ENCODE assay signal across 5 mouse cellular contexts in genomic region chr3:59563486-59564006, GRCm38 (mm10).
DNase-seq lines count a peak whose midpoint lies in the region; ATAC-seq lines count a peak whose summit lies in the region.
"Not testable (repeated sequence)": the region's sequence is repeated elsewhere in the genome, so short reads cannot be mapped to it uniquely, and the experiment has no call there.

No protein-coding gene starts in this region.

- H3K9me3 ChIP-seq in intestine, embryonic 16.5 days (ENCODE audit: control insufficient read depth, low read length); midbrain, embryonic 11.5 days (ENCODE audit: control insufficient read depth, low read length): not testable (repeated sequence)

- not testable (repeated sequence) for H3K4me2 ChIP-seq in intestine, embryonic 16.5 days (ENCODE audit: low read depth, low read length); midbrain, embryonic 11.5 days

- ATAC-seq in intestine, embryonic 16.5 days = peak; percentile 92
- not testable (repeated sequence) for ATAC-seq in midbrain, embryonic 11.5 days (ENCODE audit: low FRiP score)

- not testable (repeated sequence) for H3K27ac ChIP-seq in intestine, embryonic 16.5 days (ENCODE audit: low read length); midbrain, embryonic 11.5 days (ENCODE audit: low read depth, low read length)

- not testable (repeated sequence) for H3K36me3 ChIP-seq in intestine, embryonic 16.5 days (ENCODE audit: control insufficient read depth, insufficient read depth, low read length); midbrain, embryonic 11.5 days (ENCODE audit: control insufficient read depth, insufficient read depth, low read length)

- H3K4me1 ChIP-seq in intestine, embryonic 16.5 days (ENCODE audit: control insufficient read depth, insufficient read depth, low read length); midbrain, embryonic 11.5 days (ENCODE audit: control insufficient read depth, insufficient read depth, low read length): not testable (repeated sequence)

- 48% methylated on average over 3 of the region's 3 CpGs for WGBS in intestine, embryonic 16.5 days
- 34% methylated on average over 3 of the region's 3 CpGs for WGBS in midbrain, embryonic 11.5 days

- not testable (repeated sequence) for H3K4me3 ChIP-seq in intestine, embryonic 16.5 days (ENCODE audit: low read length); midbrain, embryonic 11.5 days (ENCODE audit: low read depth, low read length)

- DNase-seq in ES-CJ7 (ENCODE audit: low read depth, low spot score) = peak; percentile 94
- peak; percentile 80 for DNase-seq in R1 (ENCODE audit: low read depth, low spot score)
- DNase-seq in ZHBTc4 (ENCODE audit: low read depth, low spot score) = peak; percentile 85
- DNase-seq in midbrain, embryonic 11.5 days (ENCODE audit: low spot score, missing footprints) = peak; percentile 72

- not testable (repeated sequence) for H3K9ac ChIP-seq in intestine, embryonic 16.5 days (ENCODE audit: low read depth, low read length); midbrain, embryonic 11.5 days (ENCODE audit: low read length)

- not testable (repeated sequence) for H3K27me3 ChIP-seq in intestine, embryonic 16.5 days (replicated peaks; ENCODE audit: control insufficient read depth, insufficient read depth, low read length); midbrain, embryonic 11.5 days (ENCODE audit: control insufficient read depth, insufficient read depth, low read length)
